Mouse (Mus musculus): ENCODE measurements around the gene Kcnk1.

DNA sequence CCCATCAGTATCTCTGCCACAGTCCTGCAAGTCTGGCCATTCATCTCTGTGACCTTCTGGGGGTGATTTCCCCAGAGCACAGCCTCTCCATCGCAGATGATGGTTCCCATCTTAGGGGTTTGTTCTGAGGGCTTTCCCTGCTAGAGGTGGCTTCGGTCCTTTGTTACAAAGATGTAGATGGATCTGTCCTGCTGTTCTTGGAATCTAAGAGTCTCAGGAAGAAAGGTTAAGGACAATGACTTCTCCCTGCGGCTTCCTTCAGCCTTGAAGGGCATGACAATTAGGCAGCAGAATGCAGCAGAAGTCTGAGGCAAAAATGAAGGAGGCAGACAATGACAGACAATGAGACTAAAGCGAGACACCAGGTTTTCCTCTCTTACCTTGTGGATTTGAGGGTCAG is 63.9 kb downstream of the Kcnk1 start:
- no peak for TF ChIP-seq CTCF (IDR thresholded peaks at IDR 0.05; ENCODE audit: borderline replicate concordance, insufficient read depth, low read depth, low read length)
- no peak for TF ChIP-seq POLR2A (IDR thresholded peaks at IDR 0.05; ENCODE audit: borderline replicate concordance, insufficient read depth, low read length)
